Mouse (Mus musculus) layer of hippocampus, adult 18-20 months (tissue): ENCODE data around the gene Rbm17. TPM values are rescaled to one million over a fixed set of nuclear protein-coding genes. Genes with fewer than 3 reads are reported as not detected.
"Not testable (repeated sequence)": the region's sequence is repeated elsewhere in the genome, so short reads cannot be mapped to it uniquely, and the experiment has no call there.

Source experiments
- DNase-seq, 2 experiments: peaks; one replicate each; pipeline ENCODE4 v3.0.0; 2022; ENCODE audit warnings: low spot score in 2 of 2
- total RNA-seq, 2 experiments: library from RNA; stranded (reverse); gene quantifications; 2 replicates each; pipeline ENCODE4 v1.2.3; 2021

Rbm17 gene
- total RNA-seq, 2 experiments from 2014 or later: 70.9 to 93.0 TPM

DNA sequence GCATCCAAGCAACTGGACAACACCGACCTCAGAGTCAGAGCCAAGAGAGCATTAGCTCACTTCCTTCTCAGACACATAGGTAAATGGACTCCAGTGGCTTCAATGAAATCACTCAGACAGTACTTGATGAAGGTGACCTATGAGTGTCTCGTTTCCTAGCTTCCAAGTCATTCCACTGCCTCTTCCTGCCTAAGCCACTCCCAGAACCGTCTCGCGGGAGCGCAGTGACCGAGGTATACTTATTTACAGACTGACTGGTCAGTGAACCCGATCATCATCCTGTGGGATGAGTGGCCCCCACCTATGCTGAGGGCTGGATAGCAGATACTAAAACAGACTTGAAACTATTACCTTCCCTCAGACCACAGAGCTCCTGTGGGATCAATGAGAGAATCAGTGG, 57.9 kb downstream of the Rbm17 start:
- DNase-seq: no peak

DNA sequence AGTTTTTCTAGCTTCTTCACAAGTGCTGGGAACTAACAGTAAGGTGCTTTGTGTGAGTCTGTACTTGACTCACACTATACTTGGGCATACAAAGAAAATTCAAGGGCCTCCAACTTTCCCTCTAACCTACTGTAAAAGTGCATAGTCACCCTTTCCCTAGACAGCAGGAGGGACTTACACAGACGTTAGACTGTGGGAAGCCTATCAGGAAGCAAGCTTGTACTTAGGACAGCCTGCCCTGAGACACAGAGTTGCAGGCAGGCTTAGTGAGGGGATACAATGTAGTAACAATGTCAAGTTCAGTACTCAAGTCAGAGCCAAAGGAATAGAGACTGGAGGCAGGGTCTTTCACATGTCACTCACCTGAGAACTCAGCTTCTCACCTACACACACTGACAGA, 58.6 kb downstream of the Rbm17 start:
- DNase-seq: no peak

- no peak for DNase-seq
These were observed 59.6 kb downstream of the Rbm17 start for GRCm38 (mm10) chr2:11544342-11544741.

- DNase-seq: no peak
These were observed 60.8 kb downstream of the Rbm17 start for GRCm38 (mm10) chr2:11543158-11543557.

DNA sequence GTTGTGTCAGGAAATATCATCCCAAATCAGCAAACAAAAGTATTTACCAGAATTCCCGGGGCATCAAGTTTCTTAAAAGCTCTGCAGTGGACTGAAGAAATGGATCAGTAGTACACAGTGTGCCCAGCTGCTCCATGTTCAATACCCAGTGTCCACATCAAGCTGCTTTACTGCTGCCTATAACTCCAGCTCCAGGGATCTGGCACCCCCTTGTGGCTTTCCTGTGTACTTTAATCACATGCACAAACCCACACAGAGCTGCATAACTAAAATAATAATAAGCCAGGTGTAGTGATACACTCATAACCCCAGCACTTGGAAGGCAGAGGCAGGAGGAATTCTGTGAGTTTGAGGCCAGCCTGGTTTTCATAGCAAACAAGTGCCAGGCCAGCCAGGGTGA, 61.3 kb downstream of the Rbm17 start:
- DNase-seq: peak; percentile 60 to 83

GRCm38 (mm10) chr2:11542121-11542520, 61.8 kb downstream of the Rbm17 start:
- no peak for DNase-seq

GRCm38 (mm10) chr2:11541528-11541927, 62.4 kb downstream of the Rbm17 start:
- not testable (repeated sequence) for DNase-seq

DNA sequence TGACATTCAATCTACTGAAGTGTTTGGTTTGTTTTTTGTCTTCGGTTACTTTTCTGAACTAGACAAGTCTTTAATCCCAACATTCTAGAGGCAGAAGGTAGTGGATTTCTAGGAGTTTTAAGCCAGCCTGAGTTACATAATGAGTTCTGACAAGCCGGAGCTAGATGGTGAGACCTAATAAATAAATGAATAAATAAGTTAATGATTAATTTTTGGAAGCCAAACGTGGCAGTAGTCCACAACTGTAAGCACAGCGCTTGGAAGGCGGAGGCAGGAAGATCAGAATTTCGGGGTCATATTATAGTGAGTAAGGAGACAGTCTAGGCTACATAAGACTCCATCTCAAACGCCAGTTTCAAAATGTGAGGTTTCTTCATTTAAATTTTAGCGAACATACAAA, 68.0 kb downstream of the Rbm17 start:
- DNase-seq: no peak

Other genes with a start within 250 kb of the Rbm17 start
- 10 to 100 TPM; 40.0 to 41.4 TPM for gene Pfkfb3, start 50.1 kb downstream of the Rbm17 start, total RNA-seq
- not detected for gene Gm17490, start 22.1 kb upstream of the Rbm17 start, total RNA-seq
- under 1 TPM; 0.07 to 0.08 TPM for gene Il2ra, start 38.7 kb upstream of the Rbm17 start, total RNA-seq
- 1 to 10 TPM; 6.1 to 8.2 TPM for gene Il15ra, start 101.1 kb upstream of the Rbm17 start, total RNA-seq
- gene Fbh1, start 173.4 kb upstream of the Rbm17 start, total RNA-seq: 10 to 100 TPM; 78.6 to 83.4 TPM
- 10 to 100 TPM; 45.5 to 50.0 TPM for gene Ankrd16, start 173.7 kb upstream of the Rbm17 start, total RNA-seq